In genomic region chr4:59814094-59814493, GRCm38 (mm10) we compare ENCODE assay signal across 15 mouse cellular contexts. TPM values are rescaled to one million over a fixed set of nuclear protein-coding genes. Genes with fewer than 3 reads are reported as not detected.
DNase-seq lines count a peak whose midpoint lies in the region; ATAC-seq and TF ChIP-seq lines count a peak whose summit lies in the region.
"Had no signal": no experiment of that assay in that cellular context is flagged by ENCODE, and none has a peak within 500 bp of the region (broad histone marks: within the 10 kb centered on the region; RNA-seq: fewer than 3 reads in every experiment).

No protein-coding gene starts in this region.

- no peaks in the 10 kb centered on the region for H3K27me3 ChIP-seq in lung, postnatal 0 days (replicated peaks; ENCODE audit: insufficient read depth, low read length)
- H3K27me3 ChIP-seq in liver, embryonic 12.5 days (replicated peaks): no peaks in the 10 kb centered on the region
- H3K27me3 ChIP-seq in stomach, postnatal 0 days (ENCODE audit: control insufficient read depth, insufficient read depth, low read length): no peaks in the 10 kb centered on the region
- H3K27me3 ChIP-seq in forebrain, embryonic 14.5 days (replicated peaks; ENCODE audit: control insufficient read depth, insufficient read depth, low read length): no peaks in the 10 kb centered on the region
- no peaks in the 10 kb centered on the region for H3K27me3 ChIP-seq in hindbrain, embryonic 14.5 days (ENCODE audit: control insufficient read depth, insufficient read depth, low read length)
- H3K27me3 ChIP-seq: forebrain, embryonic 12.5 days; limb, embryonic 15.5 days had no signal

- no peaks in the 10 kb centered on the region for H3K36me3 ChIP-seq in lung, postnatal 0 days (ENCODE audit: insufficient read depth, low read length)
- H3K36me3 ChIP-seq in liver, embryonic 12.5 days: peaks cover 7% of the 10 kb centered on the region; the same call in 1 of the 2 replicates
- no peaks in the 10 kb centered on the region for H3K36me3 ChIP-seq in stomach, postnatal 0 days (ENCODE audit: control insufficient read depth, insufficient read depth, low read length)
- no peaks in the 10 kb centered on the region for H3K36me3 ChIP-seq in forebrain, embryonic 14.5 days (ENCODE audit: control insufficient read depth, insufficient read depth, low read length)
- no peaks in the 10 kb centered on the region for H3K36me3 ChIP-seq in hindbrain, embryonic 14.5 days (replicated peaks; ENCODE audit: control insufficient read depth, insufficient read depth)
- H3K36me3 ChIP-seq: embryonic facial prominence, embryonic 10.5 days; forebrain, embryonic 12.5 days; limb, embryonic 15.5 days had no signal

- no peak for ATAC-seq in lung, postnatal 0 days
- ATAC-seq in liver, embryonic 12.5 days: peak; percentile 63
- 0 out of 2 replicates have a peak, but pooled peaks have one; percentile 35 for ATAC-seq in stomach, postnatal 0 days (ENCODE audit: low FRiP score, low TSS enrichment)
- ATAC-seq in forebrain, embryonic 14.5 days: no peak
- no peak for ATAC-seq in hindbrain, embryonic 14.5 days (ENCODE audit: low FRiP score)

- H3K9me3 ChIP-seq in lung, postnatal 0 days (ENCODE audit: low read length): no peaks in the 10 kb centered on the region
- no peaks in the 10 kb centered on the region for H3K9me3 ChIP-seq in liver, embryonic 12.5 days (replicated peaks)
- H3K9me3 ChIP-seq in stomach, postnatal 0 days (ENCODE audit: control insufficient read depth, low read length): no peaks in the 10 kb centered on the region
- no peaks in the 10 kb centered on the region for H3K9me3 ChIP-seq in forebrain, embryonic 14.5 days (replicated peaks; ENCODE audit: control insufficient read depth, low read length)
- no peaks in the 10 kb centered on the region for H3K9me3 ChIP-seq in hindbrain, embryonic 14.5 days (ENCODE audit: control insufficient read depth, low read length)
- H3K9me3 ChIP-seq: embryonic facial prominence, embryonic 10.5 days; forebrain, embryonic 12.5 days; limb, embryonic 15.5 days had no signal

- H3K27ac ChIP-seq in lung, postnatal 0 days (ENCODE audit: low read length): peak overlapping the region; percentile 74
- H3K27ac ChIP-seq in liver, embryonic 12.5 days: no peak overlapping the region
- no peak overlapping the region for H3K27ac ChIP-seq in stomach, postnatal 0 days (replicated peaks)
- H3K27ac ChIP-seq in forebrain, embryonic 14.5 days (ENCODE audit: low read depth, low read length): no peak overlapping the region
- no peak overlapping the region for H3K27ac ChIP-seq in hindbrain, embryonic 14.5 days
- H3K27ac ChIP-seq: embryonic facial prominence, embryonic 10.5 days; forebrain, embryonic 12.5 days; left cerebral cortex, adult 2 months; limb, embryonic 15.5 days had no signal

- DNase-seq in cerebellum, adult 8-10 months: peak; percentile 9
- DNase-seq in cerebellum, postnatal 36 days: no peak
- no peak for DNase-seq in lung, postnatal 0 days (ENCODE audit: low spot score)
- no peak for DNase-seq in lung, postnatal 4 days
- no peak for DNase-seq in stomach, postnatal 0 days (ENCODE audit: low spot score)
- DNase-seq in forebrain, embryonic 14.5 days (ENCODE audit: low spot score): no peak
- no peak for DNase-seq in hindbrain, embryonic 14.5 days (ENCODE audit: low spot score)
- DNase-seq: cerebellum, adult 9-11 months; kidney, postnatal 4 days had no signal

- no peak overlapping the region for H3K9ac ChIP-seq in lung, postnatal 0 days (replicated peaks; ENCODE audit: low read depth)
- H3K9ac ChIP-seq in liver, embryonic 12.5 days: no peak overlapping the region
- H3K9ac ChIP-seq in stomach, postnatal 0 days (ENCODE audit: low read length): no peak overlapping the region
- no peak overlapping the region for H3K9ac ChIP-seq in forebrain, embryonic 14.5 days (ENCODE audit: low read length)
- H3K9ac ChIP-seq in hindbrain, embryonic 14.5 days: no peak overlapping the region
- H3K9ac ChIP-seq: forebrain, embryonic 12.5 days; limb, embryonic 15.5 days had no signal

- TF ChIP-seq CTCF in lung, postnatal 0 days (IDR thresholded peaks at IDR 0.05): no peak
- TF ChIP-seq CTCF in stomach, postnatal 0 days (IDR thresholded peaks at IDR 0.05; ENCODE audit: low read depth): no peak

- peaks cover 4% of the 10 kb centered on the region; the same call in 1 of the 2 replicates for H3K4me1 ChIP-seq in lung, postnatal 0 days (ENCODE audit: insufficient read depth, low read depth, low read length)
- peaks cover 58% of the 10 kb centered on the region for H3K4me1 ChIP-seq in liver, embryonic 12.5 days
- H3K4me1 ChIP-seq in stomach, postnatal 0 days (replicated peaks; ENCODE audit: control insufficient read depth, insufficient read depth): no peaks in the 10 kb centered on the region
- peaks cover 5% of the 10 kb centered on the region; the same call in 1 of the 2 replicates for H3K4me1 ChIP-seq in forebrain, embryonic 14.5 days (ENCODE audit: control insufficient read depth, insufficient read depth, low read length)
- H3K4me1 ChIP-seq in hindbrain, embryonic 14.5 days (replicated peaks; ENCODE audit: control insufficient read depth, insufficient read depth, low read length): 0 out of 2 replicates have a peak, but pooled peaks cover 4% of the 10 kb centered on the region

- TF ChIP-seq EP300 in lung, postnatal 0 days (IDR thresholded peaks at IDR 0.05): peak; percentile 47; the same call in 1 of the 2 replicates
- no peak for TF ChIP-seq EP300 in stomach, postnatal 0 days (optimal IDR thresholded peaks at IDR 0.05)

- H3K4me3 ChIP-seq in lung, postnatal 0 days (ENCODE audit: low read depth, low read length): no peak overlapping the region
- H3K4me3 ChIP-seq in liver, embryonic 12.5 days: no peak overlapping the region
- no peak overlapping the region for H3K4me3 ChIP-seq in stomach, postnatal 0 days (ENCODE audit: low read depth, low read length)
- H3K4me3 ChIP-seq in forebrain, embryonic 14.5 days (ENCODE audit: low read depth, low read length): no peak overlapping the region
- no peak overlapping the region for H3K4me3 ChIP-seq in hindbrain, embryonic 14.5 days (replicated peaks; ENCODE audit: low read length)
- H3K4me3 ChIP-seq: embryonic facial prominence, embryonic 10.5 days; forebrain, embryonic 12.5 days; left cerebral cortex, adult 2 months; limb, embryonic 15.5 days had no signal

- no peak overlapping the region for H3K4me2 ChIP-seq in lung, postnatal 0 days (replicated peaks; ENCODE audit: low read depth, low read length)
- no peak overlapping the region for H3K4me2 ChIP-seq in liver, embryonic 12.5 days
- no peak overlapping the region for H3K4me2 ChIP-seq in stomach, postnatal 0 days (replicated peaks; ENCODE audit: low read depth)
- H3K4me2 ChIP-seq in forebrain, embryonic 14.5 days (ENCODE audit: low read length): no peak overlapping the region
- H3K4me2 ChIP-seq in hindbrain, embryonic 14.5 days (replicated peaks): no peak overlapping the region
- H3K4me2 ChIP-seq: forebrain, embryonic 12.5 days; limb, embryonic 15.5 days; midbrain, embryonic 11.5 days had no signal

- 44% methylated on average over 7 of the region's 7 CpGs for WGBS in lung, postnatal 0 days
- WGBS in liver, embryonic 12.5 days (ENCODE audit: insufficient replicate concordance): 47% methylated on average over 7 of the region's 7 CpGs
- WGBS in stomach, postnatal 0 days: 57% methylated on average over 7 of the region's 7 CpGs
- 85% methylated on average over 7 of the region's 7 CpGs for WGBS in forebrain, embryonic 14.5 days
- WGBS in hindbrain, embryonic 14.5 days: 87% methylated on average over 7 of the region's 7 CpGs

RNA-seq across cellular contexts. Expression of gene Snx30, which starts 8.5 kb away (rescaled TPM):
- 12.0 and 13.2 TPM in 2 replicates for polyA plus RNA-seq in lung, postnatal 0 days (2015; fragmentation: Nextera tagmentation; extraction: Ambion mirVana)
- polyA plus RNA-seq in liver, embryonic 12.5 days (2016; fragmentation: Nextera tagmentation; extraction: Ambion mirVana): 5.6 and 7.5 TPM in 2 replicates
- polyA plus RNA-seq in stomach, postnatal 0 days (2015; fragmentation: Nextera tagmentation; extraction: Ambion mirVana): 3.0 and 3.5 TPM in 2 replicates
- 9.8 and 11.4 TPM in 2 replicates for polyA plus RNA-seq in forebrain, embryonic 14.5 days (2014; fragmentation: Nextera tagmentation; extraction: Ambion mirVana)
- polyA plus RNA-seq in hindbrain, embryonic 14.5 days (2014; fragmentation: Nextera tagmentation; extraction: Ambion mirVana): 21.9 and 29.2 TPM in 2 replicates

RNA-seq across cellular contexts. Expression of gene Inip, which starts 12.7 kb away (rescaled TPM):
- polyA plus RNA-seq in lung, postnatal 0 days (2015; fragmentation: Nextera tagmentation; extraction: Ambion mirVana): 25.9 and 26.8 TPM in 2 replicates
- polyA plus RNA-seq in liver, embryonic 12.5 days (2016; fragmentation: Nextera tagmentation; extraction: Ambion mirVana): 34.7 and 35.8 TPM in 2 replicates
- 22.2 and 23.5 TPM in 2 replicates for polyA plus RNA-seq in stomach, postnatal 0 days (2015; fragmentation: Nextera tagmentation; extraction: Ambion mirVana)
- 68.0 and 72.1 TPM in 2 replicates for polyA plus RNA-seq in forebrain, embryonic 14.5 days (2014; fragmentation: Nextera tagmentation; extraction: Ambion mirVana)
- polyA plus RNA-seq in hindbrain, embryonic 14.5 days (2014; fragmentation: Nextera tagmentation; extraction: Ambion mirVana): 52.2 and 52.7 TPM in 2 replicates

Comparison
In these comparisons a context has a peak if more than half of its experiments do, and no peak if none do; other contexts are left out.
1. ATAC-seq: peak in liver, embryonic 12.5 days (single experiment) and stomach, postnatal 0 days (single experiment); none in lung, postnatal 0 days (single experiment), forebrain, embryonic 14.5 days (single experiment) and hindbrain, embryonic 14.5 days (single experiment).